Mouse (Mus musculus): ENCODE data around the gene Tgm6.

DNA sequence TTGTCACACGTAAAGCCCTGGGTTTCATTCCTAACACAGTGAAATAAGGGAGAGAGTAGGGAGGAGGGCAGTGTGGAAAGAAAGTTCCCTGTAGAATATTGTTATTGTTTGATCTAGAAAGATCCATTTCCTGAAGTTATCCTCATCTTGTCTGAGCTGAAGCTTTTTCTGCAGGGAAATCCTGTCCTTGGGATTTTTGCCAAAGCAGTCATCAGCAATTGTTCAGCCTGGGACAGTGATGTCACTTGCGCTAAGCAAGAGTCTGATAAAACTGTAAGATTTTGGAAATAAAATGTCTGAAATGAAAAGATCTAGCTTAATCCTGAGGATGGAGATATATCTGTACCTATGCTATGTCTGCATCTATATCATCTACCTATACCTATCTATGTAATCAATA, 41.8 kb upstream of the Tgm6 start:
- TF ChIP-seq CTCF (IDR thresholded peaks at IDR 0.05; ENCODE audit: control insufficient read depth, insufficient read depth, low read length) (no peak), POLR2A (IDR thresholded peaks at IDR 0.05; ENCODE audit: borderline replicate concordance, control insufficient read depth, low read depth, low read length) (no peak)
